In the genomic region with DNA sequence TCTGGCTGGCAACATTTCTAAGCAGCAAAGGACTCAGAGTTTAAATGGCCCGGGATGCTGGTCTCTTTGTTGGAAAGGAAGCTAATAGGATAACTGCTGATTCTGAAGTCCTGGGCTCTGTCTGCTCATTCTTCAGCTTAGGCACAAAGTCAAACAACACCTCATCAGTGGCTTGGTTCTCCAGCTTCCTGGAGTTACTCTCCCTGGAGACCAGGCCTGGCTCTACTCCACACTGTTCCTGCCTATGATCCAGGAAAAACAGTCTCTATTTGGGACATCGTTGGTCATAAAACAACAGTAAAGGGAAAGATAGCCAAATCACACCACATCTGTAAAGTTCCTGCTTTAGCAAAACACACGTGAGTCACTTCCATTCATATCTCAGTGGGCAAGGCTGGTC, we compare ENCODE assay signal across 14 mouse cellular contexts.
A peak's percentile ranks its signal among the peaks of the same experiment; 100 is the strongest.
DNase-seq lines count a peak whose midpoint lies in the region; ATAC-seq lines count a peak whose summit lies in the region.
"Had no signal": no experiment of that assay in that cellular context is flagged by ENCODE, and none has a peak within 500 bp of the region (broad histone marks: within the 10 kb centered on the region; RNA-seq: fewer than 3 reads in every experiment).

No protein-coding gene starts in this region.

- peak; percentile 18 for DNase-seq in ovary, postnatal 14 days (ENCODE audit: low spot score)
- DNase-seq in ovary, adult 18-20 months (ENCODE audit: low spot score), result no peak
- peak; percentile 48 for DNase-seq in heart, embryonic 10.5 days (ENCODE audit: low spot score)
- DNase-seq in kidney, postnatal 4 days, result peak; percentile 69 to 72
- DNase-seq in lung, postnatal 4 days, result peak; percentile 53 to 83
- no peak for DNase-seq in spleen, postnatal 36 days (ENCODE audit: low spot score in 2 of 2)
- no peak for DNase-seq in spleen, adult 18-20 months
- DNase-seq: cerebellum, postnatal 14 days; layer of hippocampus, adult 9-11 months; liver, embryonic 13.5 days had no signal

- no peaks in the 10 kb centered on the region for H3K9me3 ChIP-seq in heart, embryonic 10.5 days
- H3K9me3 ChIP-seq: hindbrain, embryonic 15.5 days; liver, embryonic 13.5 days had no signal

- H3K4me1 ChIP-seq in heart, embryonic 10.5 days, result no peaks in the 10 kb centered on the region
- H3K4me1 ChIP-seq: hindbrain, embryonic 15.5 days; liver, embryonic 13.5 days; midbrain, embryonic 15.5 days; neural tube, embryonic 13.5 days had no signal

- ATAC-seq in megakaryocyte-erythroid progenitor cell, adult 5-6 weeks (replicated peaks; ENCODE audit: low FRiP score, low TSS enrichment, poor library complexity, severe bottlenecking), result no peak
- ATAC-seq: midbrain, embryonic 15.5 days had no signal

- H3K27me3 ChIP-seq in heart, embryonic 10.5 days (ENCODE audit: insufficient read depth, poor library complexity, severe bottlenecking), result no peaks in the 10 kb centered on the region
- H3K27me3 ChIP-seq: hindbrain, embryonic 15.5 days; liver, embryonic 13.5 days; midbrain, embryonic 15.5 days; neural tube, embryonic 13.5 days had no signal

- 62% methylated on average over 3 of the region's 3 CpGs for WGBS in heart, embryonic 10.5 days

- H3K4me3 ChIP-seq in heart, embryonic 10.5 days, result no peak overlapping the region
- H3K4me3 ChIP-seq: hindbrain, embryonic 15.5 days; liver, embryonic 13.5 days; midbrain, embryonic 15.5 days; neural tube, embryonic 13.5 days had no signal

- no peaks in the 10 kb centered on the region for H3K36me3 ChIP-seq in heart, embryonic 10.5 days
- H3K36me3 ChIP-seq: hindbrain, embryonic 15.5 days; liver, embryonic 13.5 days; midbrain, embryonic 15.5 days; neural tube, embryonic 13.5 days had no signal

- no peak overlapping the region for H3K27ac ChIP-seq in heart, embryonic 10.5 days
- H3K27ac ChIP-seq: hindbrain, embryonic 15.5 days; liver, embryonic 13.5 days; midbrain, embryonic 15.5 days; neural tube, embryonic 13.5 days had no signal

Comparison
In these comparisons a context has a peak if more than half of its experiments do, and no peak if none do; other contexts are left out.
1. DNase-seq: peak in ovary, postnatal 14 days (single experiment), heart, embryonic 10.5 days (single experiment), kidney, postnatal 4 days (2 of 2) and lung, postnatal 4 days (2 of 2); none in ovary, adult 18-20 months (single experiment), spleen, postnatal 36 days (0 of 2) and spleen, adult 18-20 months (0 of 2).